Mouse (Mus musculus): ENCODE measurements at regions not wholly inside any gene's neighbourhood (a gene's known extent, or its start where the extent isn't known, plus 50 kb on each side); places are given as distances from the start of the nearest gene placed in this dataset.

DNA sequence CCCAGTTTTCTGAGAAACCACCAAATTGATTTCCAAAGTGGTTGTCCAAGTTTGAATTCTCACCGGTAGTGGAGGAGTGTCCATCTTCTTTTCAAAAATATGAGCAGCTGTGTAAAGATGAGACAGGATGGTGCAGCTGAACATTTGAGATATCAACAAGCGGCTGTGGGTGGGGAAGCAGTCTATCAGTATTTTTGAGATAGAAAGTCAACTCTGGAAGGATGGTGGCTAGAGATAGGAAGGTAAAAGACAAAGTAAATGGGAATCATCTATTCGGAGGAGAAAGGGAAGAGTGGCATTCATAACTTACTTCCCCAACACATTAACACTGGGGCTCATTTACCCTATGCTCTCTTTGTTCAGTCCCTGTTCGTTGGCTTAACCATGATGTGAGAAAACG, 146.9 kb upstream of the Gmnc start:
- DNase-seq: no peak

DNA sequence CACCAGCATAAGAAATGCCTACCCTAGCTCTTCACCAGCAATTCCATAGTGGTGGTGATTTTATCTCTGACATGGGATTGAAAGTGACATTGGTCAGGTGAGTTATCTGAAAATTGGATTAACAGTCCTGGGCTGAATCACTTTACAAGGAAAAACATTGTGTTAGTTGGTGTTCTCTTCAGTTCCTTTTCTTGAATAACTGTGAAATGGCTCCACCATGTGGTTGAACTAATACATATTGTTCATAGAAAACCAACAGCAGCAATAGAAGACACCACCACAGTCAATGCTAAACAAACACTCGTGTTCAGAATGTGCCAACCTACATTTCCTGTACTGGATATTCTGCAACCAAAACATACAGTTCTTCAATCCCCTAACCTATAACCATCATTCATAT, 147.5 kb upstream of the Gmnc start:
- DNase-seq: peak; percentile 66

DNA sequence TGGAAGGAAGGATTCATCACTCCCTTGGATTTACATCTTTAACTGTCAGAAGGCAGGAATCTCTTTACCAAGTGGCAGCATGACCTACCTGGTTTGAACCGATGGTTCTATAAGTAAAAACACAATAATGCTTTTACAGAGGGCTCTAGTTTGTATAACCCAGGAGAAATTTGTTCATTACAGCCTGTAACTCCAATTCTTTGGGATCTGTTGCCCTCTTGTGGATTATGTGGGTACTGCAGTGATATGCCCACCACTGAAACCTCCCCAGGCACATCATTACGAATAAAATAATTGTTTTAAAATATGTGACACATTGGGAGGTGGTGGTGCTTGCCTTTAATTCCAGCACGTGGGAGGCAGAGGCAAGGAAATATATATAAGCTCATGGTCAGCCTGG, 148.6 kb upstream of the Gmnc start:
- DNase-seq: peak; percentile 53

DNA sequence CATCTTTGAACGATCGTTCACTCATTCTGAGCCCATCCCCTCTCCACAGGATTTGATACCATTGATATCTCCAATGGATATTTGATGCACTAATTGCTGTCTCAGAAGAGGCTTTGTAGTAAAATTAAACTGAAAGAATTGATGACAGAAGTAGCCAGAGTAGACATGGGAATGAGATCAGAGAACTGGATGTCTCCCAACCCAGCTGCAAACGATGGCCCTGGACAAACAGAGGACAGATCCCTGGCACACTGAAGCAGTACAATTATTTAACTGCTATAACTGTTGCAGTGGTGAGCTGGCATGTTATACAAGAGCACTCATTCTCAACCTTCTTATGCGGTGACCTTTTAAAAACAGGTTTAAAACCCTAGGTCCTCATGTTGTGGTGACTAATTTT, 151.5 kb upstream of the Ostn start:
- no peak for DNase-seq

DNA sequence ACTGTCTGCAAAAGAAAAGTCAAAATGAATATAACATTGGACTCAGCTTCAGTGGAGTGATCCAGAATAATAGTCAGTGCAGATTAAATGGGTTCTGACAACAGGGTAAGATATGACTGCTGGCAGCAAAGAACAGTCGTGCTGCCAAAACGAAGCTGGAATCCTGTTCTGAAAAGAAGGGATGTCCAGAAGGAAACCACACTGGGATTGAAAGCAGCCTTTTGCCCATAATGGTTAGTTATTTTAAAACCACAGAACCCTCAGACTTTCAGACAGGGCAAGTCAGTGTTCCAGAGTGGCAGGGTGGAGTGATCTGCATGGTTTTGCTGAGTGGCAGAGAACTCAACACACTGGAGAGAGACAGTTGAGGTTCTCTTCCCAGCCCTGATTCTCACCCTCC, 111.6 kb upstream of the Ostn start:
- DNase-seq: no peak

Data from embryo, embryonic 11 days (tissue).